Mouse (Mus musculus) layer of hippocampus, postnatal 14 days (tissue): ENCODE measurements around the gene Spcs2. TPM values are rescaled to one million over a fixed set of nuclear protein-coding genes. Genes with fewer than 3 reads are reported as not detected.

ENCODE experiments used
- DNase-seq, 2 experiments: peaks; one replicate each; pipeline ENCODE4 v3.0.0; 2021 to 2022; ENCODE audit warnings: low spot score in 2 of 2, mixed read lengths in 1 of 2
- long read RNA-seq, 2 experiments: library from polyadenylated mRNA; stranded (forward); transcript quantifications; one replicate each; pipeline ENCODE4 v2.0.0; 2021
- total RNA-seq, 2 experiments: library from RNA; stranded (reverse); gene quantifications; 2 replicates each; pipeline ENCODE4 v1.2.3; 2021

Gene Spcs2
- total RNA-seq: 10 to 100 TPM; 86.8 to 97.0 TPM
- long read RNA-seq, experiment 1, transcript Spcs2-201 (5 exons, 2,909 nt): major isoform, 146 of 150 reads
- long read RNA-seq, experiment 1, partial matches to known transcripts: 1 of 150 reads
- long read RNA-seq, experiment 1, other reads (novel, unspliced or antisense): 1 of 150 reads
- long read RNA-seq, experiment 2, transcript Spcs2-201 (5 exons, 2,909 nt): major isoform, 254 of 263 reads
- long read RNA-seq, experiment 2, partial matches to known transcripts: 2 of 263 reads
- long read RNA-seq, experiment 2, other reads (novel, unspliced or antisense): 3 of 263 reads

DNA sequence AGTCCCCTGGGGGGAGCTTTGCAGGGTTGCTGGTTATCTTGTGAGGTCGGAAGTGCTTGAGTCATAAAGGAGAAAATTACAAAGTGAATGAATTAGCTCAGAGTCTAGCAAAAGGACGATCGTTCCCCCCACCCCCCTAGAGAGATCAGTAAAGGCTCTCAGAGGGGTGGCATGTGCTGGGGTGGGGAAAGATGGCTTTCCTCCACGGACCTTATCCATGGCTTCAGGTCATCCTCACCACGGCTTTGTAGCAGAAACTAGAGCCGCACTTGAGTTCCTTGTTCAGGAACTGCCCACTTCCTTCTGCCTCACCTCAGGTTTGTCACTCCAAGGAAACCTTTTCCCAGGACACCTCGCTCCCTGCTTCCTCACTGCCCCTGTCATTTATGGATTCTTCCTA lies at the start of gene Spcs2:
Gene Spcs2 (minus strand): TSS at position 101 of the 400 bp plus-strand sequence.
- no peak for DNase-seq

GRCm38 (mm10) chr7:99911038-99911437 lies 47.8 kb upstream of the Spcs2 start:
- no peak for DNase-seq

- no peak for DNase-seq
Observed at GRCm38 (mm10) chr7:99907463-99907862, 44.2 kb upstream of the Spcs2 start.

GRCm38 (mm10) chr7:99906346-99906745 lies 43.1 kb upstream of the Spcs2 start:
- DNase-seq: no peak

DNA sequence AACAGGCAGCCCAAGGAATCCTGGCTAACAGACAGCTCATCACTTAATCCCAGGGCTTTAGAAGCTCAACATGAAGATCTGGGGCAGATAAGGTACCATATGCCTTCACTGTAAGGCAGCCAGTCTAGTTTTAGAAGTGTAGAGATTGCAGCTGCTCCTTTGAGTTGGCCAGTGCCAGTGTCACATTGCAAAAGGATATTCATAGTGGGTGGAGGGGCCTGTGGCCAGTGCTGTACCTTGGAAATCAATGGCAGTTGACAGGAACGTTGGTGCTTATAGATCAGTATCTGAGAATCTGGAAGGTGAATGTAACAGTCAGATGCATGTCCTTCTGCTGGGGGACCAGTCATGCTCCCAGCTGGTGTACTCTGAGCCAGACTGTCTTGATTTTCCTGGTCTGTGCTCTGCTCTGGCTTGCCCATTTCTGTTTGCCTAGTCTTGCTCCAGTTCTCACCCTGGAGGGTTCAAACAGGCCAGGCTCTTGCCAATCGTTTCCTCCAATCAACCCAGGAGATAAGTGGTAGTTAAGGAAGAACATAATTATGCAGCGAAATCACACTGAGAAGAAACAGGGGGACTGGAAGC lies 41.3 kb upstream of the Spcs2 start:
- no peak for DNase-seq

GRCm38 (mm10) chr7:99902918-99903665 lies 39.8 kb upstream of the Spcs2 start:
- DNase-seq: no peak

DNA sequence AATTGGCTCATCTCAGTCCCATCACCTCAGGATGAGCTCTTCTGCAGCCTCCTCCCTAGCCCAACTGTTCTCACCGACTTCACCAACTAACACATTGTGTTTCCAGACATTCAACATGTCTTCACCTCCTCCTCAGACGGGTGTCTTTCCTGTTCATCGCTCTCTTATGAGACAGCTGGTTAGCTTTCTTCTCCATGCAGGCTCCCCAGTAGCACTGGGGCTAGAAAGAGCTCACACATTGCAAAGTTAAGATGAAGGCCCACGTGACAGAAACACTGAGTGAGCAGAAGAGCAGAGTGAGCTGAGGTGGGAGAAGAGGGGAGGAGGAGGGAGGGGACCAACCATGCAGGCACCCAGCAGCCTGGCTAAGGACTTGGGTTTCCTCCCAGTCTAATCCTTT lies 38.9 kb upstream of the Spcs2 start:
- DNase-seq: peak in 1 of 2 experiments; percentile 31

DNA sequence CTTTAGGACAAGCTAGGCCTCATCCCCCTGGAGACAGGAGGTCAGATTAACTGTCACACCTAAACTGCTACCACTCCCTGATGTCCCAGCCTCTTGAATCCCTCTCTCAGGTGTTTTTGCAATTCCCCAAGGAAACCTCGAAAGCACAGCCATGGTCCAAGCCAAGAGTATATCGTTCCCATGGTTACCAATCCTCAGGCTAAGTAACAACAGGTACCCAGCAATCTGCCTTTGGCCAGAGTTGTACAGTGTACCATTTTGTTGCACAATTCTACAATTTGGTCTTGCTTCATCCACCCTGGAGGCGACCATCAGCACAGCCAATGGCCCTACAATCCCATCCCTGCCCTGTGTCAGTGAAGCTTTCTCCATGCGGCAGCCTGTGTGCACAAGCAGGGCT lies 33.6 kb upstream of the Spcs2 start:
- DNase-seq: no peak

DNA sequence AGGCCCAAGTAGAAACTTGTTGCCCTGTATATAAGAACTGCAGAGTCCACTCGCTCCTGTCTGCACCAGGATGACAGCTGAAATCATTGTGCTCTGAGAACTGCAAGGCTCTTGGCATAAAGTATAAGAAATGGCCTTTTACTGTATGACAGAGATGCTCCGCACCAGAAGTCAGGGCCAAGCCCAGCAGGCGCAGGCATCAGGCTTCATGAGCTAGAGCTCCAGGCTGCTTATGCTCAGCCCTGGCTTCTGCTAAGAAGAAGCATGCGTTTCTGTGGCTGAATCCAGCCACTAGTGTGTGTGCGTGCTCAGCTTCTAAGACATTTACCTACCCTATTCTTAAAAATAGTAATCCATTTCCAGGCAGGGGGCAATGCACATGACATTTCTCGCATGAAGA lies 31.2 kb upstream of the Spcs2 start:
- no peak for DNase-seq

DNA sequence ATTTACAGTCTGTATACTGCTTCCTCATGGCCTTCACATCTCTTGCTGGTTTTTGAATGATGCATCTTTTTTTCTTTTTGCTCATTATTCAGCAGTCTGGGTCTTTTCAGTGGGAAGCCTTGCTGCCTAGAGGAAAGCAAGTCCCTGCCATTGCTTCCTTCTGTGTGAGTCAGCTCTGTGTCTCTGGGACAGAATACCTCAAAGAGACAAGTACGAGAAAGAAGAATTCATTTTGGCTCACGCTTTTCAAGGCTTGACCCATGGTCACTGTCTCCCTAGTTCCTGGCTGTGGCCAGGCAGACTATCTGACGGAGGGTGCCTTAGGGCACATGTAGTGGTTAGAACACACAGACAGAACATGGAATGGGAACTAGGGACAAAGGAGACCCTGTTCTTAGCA lies 30.7 kb upstream of the Spcs2 start:
- no peak for DNase-seq

GRCm38 (mm10) chr7:99892351-99892750 lies 29.1 kb upstream of the Spcs2 start:
- no peak for DNase-seq

DNA sequence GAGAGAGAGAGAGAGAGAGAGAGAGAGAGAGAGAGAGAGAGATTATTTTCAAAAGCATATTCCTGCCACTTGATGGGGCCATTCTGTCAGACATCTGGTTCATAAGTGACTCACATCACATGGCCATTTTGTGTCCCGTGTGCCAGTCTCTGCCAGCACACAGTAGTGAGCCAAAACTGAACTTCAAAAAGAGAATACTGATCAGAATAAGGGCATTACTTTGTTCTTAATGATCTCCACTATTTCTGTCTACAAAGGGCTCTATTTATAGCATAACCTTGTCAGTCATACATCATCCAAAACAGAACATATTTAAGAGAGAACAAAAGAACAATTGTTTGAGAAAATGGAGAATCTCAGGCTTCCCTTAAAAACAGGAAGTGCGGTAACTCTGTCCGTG lies 28.2 kb upstream of the Spcs2 start:
- DNase-seq: no peak

GRCm38 (mm10) chr7:99890168-99890755 lies 27.0 kb upstream of the Spcs2 start:
- DNase-seq: no peak

DNA sequence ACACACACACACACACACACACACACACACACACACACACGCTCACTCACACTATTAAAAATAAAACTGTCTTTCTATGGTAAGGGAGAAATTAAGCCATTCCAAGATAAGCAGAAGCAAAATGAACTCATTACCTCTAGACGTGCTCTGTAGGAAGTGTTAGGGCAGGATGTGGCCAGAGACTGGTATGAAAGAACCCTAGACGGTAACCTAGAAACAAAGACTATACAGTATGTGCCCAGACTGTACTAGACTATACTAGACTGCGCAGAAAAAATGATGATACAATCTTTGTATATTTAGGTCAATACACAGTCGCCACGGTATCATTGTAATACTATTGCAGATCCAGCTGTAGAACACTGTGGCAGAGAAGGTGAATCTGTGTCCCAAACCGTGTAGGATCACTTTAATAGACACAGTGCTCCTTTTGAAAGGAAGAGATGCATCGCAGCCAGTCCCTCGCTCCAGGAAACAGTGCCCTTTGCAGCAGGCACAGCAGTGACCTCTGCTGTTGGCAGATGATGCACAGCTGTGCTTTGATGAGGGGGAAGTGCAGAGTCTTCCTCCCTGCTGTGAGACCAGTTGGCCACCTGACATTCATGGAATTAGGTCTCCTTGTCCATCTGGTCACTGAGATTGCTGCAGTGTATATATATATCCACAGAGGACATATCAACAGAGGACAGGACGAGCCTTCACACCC lies 26.1 kb upstream of the Spcs2 start:
- no peak for DNase-seq

DNA sequence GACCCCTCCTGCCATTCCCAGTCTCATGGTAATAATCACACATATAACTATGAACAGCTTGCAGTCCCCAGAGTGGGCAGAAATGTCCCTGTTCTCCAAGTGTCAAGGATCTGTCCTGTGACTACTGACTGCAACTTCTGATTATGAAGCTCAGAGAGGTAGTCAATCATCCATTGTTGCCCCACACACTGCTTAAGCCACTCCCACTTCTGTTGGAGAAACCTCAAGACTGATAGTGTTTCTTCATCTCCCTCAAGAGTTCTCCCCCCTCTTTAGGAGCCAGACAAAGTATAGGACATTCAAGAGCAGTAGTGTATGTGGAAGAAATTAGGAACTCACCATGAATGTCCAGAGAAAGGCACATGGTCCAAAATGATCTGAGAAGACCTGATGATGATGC lies 24.5 kb upstream of the Spcs2 start:
- DNase-seq: no peak

GRCm38 (mm10) chr7:99887230-99887735 lies 24.0 kb upstream of the Spcs2 start:
- no peak for DNase-seq

DNA sequence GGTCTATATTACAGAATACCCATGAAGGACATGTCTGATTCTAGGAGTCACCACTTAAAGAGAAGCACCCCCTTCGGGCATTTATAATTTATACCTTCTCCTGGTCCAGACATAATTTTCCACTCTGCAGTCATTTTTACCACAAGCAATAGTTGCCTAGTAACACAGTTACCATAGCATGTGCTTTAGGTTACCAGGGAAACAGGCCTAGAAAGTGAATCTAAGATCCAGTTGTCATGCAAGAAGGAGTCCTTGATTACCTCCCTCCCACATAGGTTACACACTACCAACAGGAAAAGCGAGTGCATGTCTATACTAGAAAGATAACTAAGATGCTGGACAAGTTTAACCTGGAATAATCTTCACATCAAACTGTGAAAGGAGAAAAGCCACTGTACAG lies 15.0 kb upstream of the Spcs2 start:
- DNase-seq: peak in 1 of 2 experiments; percentile 45

DNA sequence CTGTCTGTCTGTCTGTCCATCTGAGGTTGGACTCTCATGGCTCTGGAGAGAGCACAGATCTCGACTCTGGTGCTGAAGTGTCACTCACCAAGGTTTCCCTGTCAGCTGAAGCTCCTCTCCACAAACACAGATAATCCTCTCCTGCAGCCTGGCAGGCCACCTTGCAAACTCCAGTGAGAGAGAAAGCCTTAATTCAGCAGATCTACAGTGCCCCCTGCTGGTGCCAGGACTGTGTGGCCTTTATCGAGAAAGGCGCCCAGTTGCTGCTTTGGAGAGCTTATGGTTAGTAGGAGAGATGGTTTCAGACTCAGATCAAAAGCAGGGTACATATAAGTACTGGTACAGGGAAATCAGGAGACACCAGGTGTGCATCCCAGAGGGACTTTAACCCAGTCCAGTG lies 13.1 kb upstream of the Spcs2 start:
- DNase-seq: peak; percentile 82 to 91

DNA sequence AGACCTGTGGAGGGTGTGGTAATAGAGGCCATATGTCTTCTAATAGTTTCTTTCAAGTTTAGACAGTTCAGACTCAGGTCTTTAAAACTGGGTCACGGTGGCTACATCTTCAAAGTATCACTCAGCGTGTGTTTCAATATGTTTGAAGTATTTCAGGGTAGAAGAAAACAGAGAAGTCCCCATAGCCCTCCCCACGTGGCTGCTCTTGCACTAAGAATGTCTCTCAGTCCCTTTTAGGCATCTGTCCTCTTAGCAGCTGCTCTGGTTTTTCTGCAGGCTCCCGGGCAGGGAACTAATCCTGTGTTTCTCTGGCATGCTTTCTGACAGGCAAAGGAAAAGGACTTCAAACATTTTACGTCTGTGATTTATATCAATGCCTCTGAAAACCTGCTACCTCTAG lies 12.6 kb upstream of the Spcs2 start:
- DNase-seq: no peak

DNA sequence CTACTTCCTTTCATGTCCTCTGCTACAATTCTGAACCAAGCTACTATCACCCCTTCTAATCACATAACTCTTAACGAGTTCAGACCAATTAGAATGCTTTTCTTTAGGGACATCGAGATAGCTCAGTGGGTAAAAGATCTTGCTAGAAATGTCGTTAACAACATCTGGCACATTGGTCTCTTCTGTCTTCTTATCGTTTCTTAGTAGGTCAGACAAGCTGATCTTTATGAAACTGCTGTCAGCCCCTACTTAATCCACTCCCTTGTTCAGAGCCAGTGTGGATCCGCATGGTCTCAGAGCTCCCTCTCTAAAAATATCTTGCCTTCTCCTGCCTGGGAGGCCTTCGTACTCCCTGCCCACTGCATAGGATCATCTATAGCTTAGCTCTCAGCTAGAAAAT lies 10.7 kb upstream of the Spcs2 start:
- no peak for DNase-seq

DNA sequence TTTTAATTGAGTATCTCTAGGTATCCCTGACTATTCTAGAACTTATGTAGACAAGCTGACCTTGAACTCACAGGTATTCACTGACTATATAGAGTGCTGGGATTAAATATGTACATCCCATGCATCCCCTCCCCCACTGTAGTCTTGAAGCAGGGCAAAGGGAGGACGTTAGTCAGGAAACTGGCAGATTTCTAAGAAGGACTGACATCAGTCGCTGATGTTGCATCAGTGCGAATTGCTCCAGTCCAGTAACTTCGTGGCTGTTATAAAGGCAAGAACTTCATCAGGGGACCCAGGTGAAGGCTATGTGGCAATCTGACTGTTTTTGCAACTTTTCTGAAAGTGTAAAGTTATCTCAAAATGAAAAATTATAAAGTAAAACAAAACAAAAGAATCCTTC lies 6.0 kb upstream of the Spcs2 start:
- DNase-seq: no peak
